In the genomic region with DNA sequence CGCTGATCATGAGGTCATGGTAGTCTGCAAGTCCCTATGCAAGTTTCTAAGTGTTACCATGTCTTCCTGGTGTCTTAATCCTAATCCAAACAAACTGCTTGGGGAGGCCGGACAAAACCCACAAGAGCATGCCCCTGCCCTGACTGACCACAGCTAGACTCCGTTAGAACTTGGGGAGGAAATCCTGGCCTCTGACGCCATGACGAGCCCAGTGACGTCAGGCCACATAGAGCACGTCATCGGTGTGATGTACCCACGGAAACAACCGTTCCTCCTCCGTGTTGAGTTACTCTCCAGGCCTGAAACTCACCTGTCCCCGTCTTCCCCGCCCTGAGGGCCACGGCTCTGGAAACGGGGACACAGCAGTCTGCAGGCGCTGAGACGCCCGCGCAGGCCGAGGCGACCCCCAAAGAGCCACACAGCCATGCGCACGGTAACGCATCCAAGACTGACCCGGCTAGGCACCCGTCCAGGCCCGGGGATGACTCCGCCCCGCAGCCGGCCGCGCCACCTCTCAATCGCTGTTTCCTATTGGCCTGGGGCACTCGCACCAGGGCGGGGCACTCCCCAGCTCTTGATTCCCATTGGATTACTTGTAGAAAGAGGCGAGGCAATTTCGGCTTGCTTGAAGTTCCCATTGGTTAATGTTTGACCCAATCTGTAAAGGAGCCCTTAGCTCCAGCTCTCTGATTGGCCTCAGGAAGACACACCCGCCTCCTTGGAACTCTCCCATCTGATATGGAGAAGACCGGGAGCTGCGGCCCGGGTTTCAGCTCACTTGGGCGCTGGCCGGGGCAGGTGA, we compare ENCODE assay signal across 8 mouse cellular contexts. TPM values are rescaled to one million over a fixed set of nuclear protein-coding genes. Genes with fewer than 3 reads are reported as not detected.
DNase-seq lines count a peak whose midpoint lies in the region; ATAC-seq lines count a peak whose summit lies in the region.

Gene Mmab, minus strand, starts transcription at position 495 of the 802 bp plus-strand sequence.
Gene Mvk, plus strand, starts transcription at position 704 of the 802 bp plus-strand sequence.

- H3K9ac ChIP-seq in hindbrain, embryonic 14.5 days, result peak within 1 kb of the TSS; percentile 80

- no peaks in the 10 kb centered on the region for H3K27me3 ChIP-seq in hindbrain, embryonic 14.5 days (ENCODE audit: control insufficient read depth, insufficient read depth, low read length)

- H3K9me3 ChIP-seq in hindbrain, embryonic 14.5 days (ENCODE audit: control insufficient read depth, low read length), result no peaks in the 10 kb centered on the region

- ATAC-seq in hindbrain, embryonic 14.5 days (ENCODE audit: low FRiP score), result peak; percentile 98

- peak within 1 kb of the TSS; percentile 74 for H3K27ac ChIP-seq in hindbrain, embryonic 14.5 days

- WGBS in hindbrain, embryonic 14.5 days, result 3% methylated on average over 43 of the region's 43 CpGs

- H3K36me3 ChIP-seq in hindbrain, embryonic 14.5 days (replicated peaks; ENCODE audit: control insufficient read depth, insufficient read depth), result peaks cover 13% of the 10 kb centered on the region; the same call in 1 of the 2 replicates

- H3K4me3 ChIP-seq in hindbrain, embryonic 14.5 days (replicated peaks; ENCODE audit: low read length), result peak within 1 kb of the TSS; percentile 67

- peak within 1 kb of the TSS; percentile 87 for H3K4me2 ChIP-seq in hindbrain, embryonic 14.5 days (replicated peaks)

- H3K4me1 ChIP-seq in hindbrain, embryonic 14.5 days (replicated peaks; ENCODE audit: control insufficient read depth, insufficient read depth, low read length), result peaks cover 9% of the 10 kb centered on the region

- peak; percentile 100 for DNase-seq in R1 (ENCODE audit: low read depth, low spot score)
- peak; percentile 99 for DNase-seq in cerebellum, postnatal 25 days
- DNase-seq in frontal cortex, postnatal 25 days (ENCODE audit: low spot score in 2 of 2), result peak; percentile 98 to 99
- peak; percentile 97 for DNase-seq in hindbrain, embryonic 14.5 days (ENCODE audit: low spot score)
- DNase-seq in layer of hippocampus, postnatal 36 days, result peak; percentile 98 to 99
- DNase-seq in lung, postnatal 36 days, result peak; percentile 99
- peak; percentile 100 for DNase-seq in retina, postnatal 1 day
- DNase-seq in urinary bladder, adult 18-20 months (ENCODE audit: low spot score in 2 of 2), result peak; percentile 95 to 96

RNA-seq across cellular contexts. Expression of gene Mmab, which starts in this region (rescaled TPM):
- 30.7 and 30.8 TPM in 2 replicates for polyA plus RNA-seq in hindbrain, embryonic 14.5 days (2014; fragmentation: Nextera tagmentation; extraction: Ambion mirVana)
- 10 to 100 TPM; 18.3 to 19.0 TPM for total RNA-seq in layer of hippocampus, postnatal 36 days (2021)

RNA-seq across cellular contexts. Expression of gene Mvk, which starts in this region (rescaled TPM):
- polyA plus RNA-seq in hindbrain, embryonic 14.5 days (2014; fragmentation: Nextera tagmentation; extraction: Ambion mirVana), result 76.9 and 81.2 TPM in 2 replicates
- total RNA-seq in layer of hippocampus, postnatal 36 days (2021), result 10 to 100 TPM; 25.0 to 27.1 TPM

Comparison
In these comparisons a context has a peak if more than half of its experiments do, and no peak if none do; other contexts are left out.
1. Peak in every context shown above with its lines: DNase-seq, ATAC-seq, H3K4me3 ChIP-seq and H3K27ac ChIP-seq.